Mouse (Mus musculus): Measurements from ENCODE around the gene Hddc2.

DNA sequence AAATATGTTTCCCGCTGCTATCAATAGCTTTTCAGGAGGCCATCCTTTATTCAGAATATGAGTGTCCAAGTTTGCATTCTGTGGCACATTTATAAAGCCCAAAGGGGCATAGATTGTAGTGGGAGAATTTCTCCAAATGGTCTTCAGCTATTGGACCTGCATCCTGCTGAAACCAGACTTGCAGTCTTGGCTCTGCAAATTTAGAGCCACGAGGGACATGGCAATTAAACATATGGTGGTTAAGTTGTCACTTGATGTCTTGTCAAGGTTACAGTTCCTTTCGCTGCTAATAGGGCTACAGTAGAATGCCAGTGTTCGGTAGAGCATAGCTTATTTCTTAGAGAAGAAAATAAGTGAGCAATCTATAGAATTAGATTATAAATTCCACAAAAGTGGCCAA lies 16.1 kb upstream of the Hddc2 start:
- TF ChIP-seq CTCF (IDR thresholded peaks at IDR 0.05; ENCODE audit: control insufficient read depth, insufficient read depth, low read length) = no peak
- TF ChIP-seq POLR2A (IDR thresholded peaks at IDR 0.05; ENCODE audit: borderline replicate concordance, control insufficient read depth, low read depth, low read length) = no peak
